Mouse (Mus musculus): ENCODE measurements around the gene Pik3r2.

Gene Pik3r2

GRCm38 (mm10) chr8:70757523-70758307 is 18.8 kb downstream of the Pik3r2 start:
- DNase-seq (ENCODE audit: low spot score): no peak

GRCm38 (mm10) chr8:70756476-70757040 is 20.0 kb downstream of the Pik3r2 start:
- DNase-seq (ENCODE audit: low spot score): no peak

GRCm38 (mm10) chr8:70755661-70756475 is 20.6 kb downstream of the Pik3r2 start:
- no peak for DNase-seq (ENCODE audit: low spot score)

- no peak for DNase-seq (ENCODE audit: low spot score)
Observed at GRCm38 (mm10) chr8:70754871-70755660, 21.4 kb downstream of the Pik3r2 start.

GRCm38 (mm10) chr8:70754043-70754870 is 22.3 kb downstream of the Pik3r2 start, which contains the start of gene Rab3a:
Gene Rab3a, plus strand, starts transcription at chr8:70754679.
- DNase-seq (ENCODE audit: low spot score): peak; percentile 97

GRCm38 (mm10) chr8:70753151-70753550 is 23.4 kb downstream of the Pik3r2 start:
- no peak for DNase-seq (ENCODE audit: low spot score)

- no peak for DNase-seq (ENCODE audit: low spot score)
Observed at GRCm38 (mm10) chr8:70752000-70752764, 24.3 kb downstream of the Pik3r2 start.

- DNase-seq (ENCODE audit: low spot score): no peak
Observed at GRCm38 (mm10) chr8:70750128-70750680, 26.3 kb downstream of the Pik3r2 start.

GRCm38 (mm10) chr8:70749097-70749674 is 27.3 kb downstream of the Pik3r2 start:
- no peak for DNase-seq (ENCODE audit: low spot score)

GRCm38 (mm10) chr8:70748246-70749096 is 28.0 kb downstream of the Pik3r2 start:
- no peak for DNase-seq (ENCODE audit: low spot score)

- no peak for DNase-seq (ENCODE audit: low spot score)
Observed at GRCm38 (mm10) chr8:70747211-70747890, 29.2 kb downstream of the Pik3r2 start.

- DNase-seq (ENCODE audit: low spot score): no peak
Observed at GRCm38 (mm10) chr8:70746676-70747075, 29.8 kb downstream of the Pik3r2 start.

GRCm38 (mm10) chr8:70745691-70746220 is 30.8 kb downstream of the Pik3r2 start:
- DNase-seq (ENCODE audit: low spot score): no peak

- DNase-seq (ENCODE audit: low spot score): no peak
Observed at GRCm38 (mm10) chr8:70744806-70745205, 31.7 kb downstream of the Pik3r2 start.

GRCm38 (mm10) chr8:70743656-70744590 is 32.6 kb downstream of the Pik3r2 start:
- DNase-seq (ENCODE audit: low spot score): no peak

- no peak for DNase-seq (ENCODE audit: low spot score)
Observed at GRCm38 (mm10) chr8:70742981-70743655, 33.4 kb downstream of the Pik3r2 start.
